Mouse (Mus musculus) ovary, postnatal 36 days (tissue): Measurements from ENCODE around the gene Phactr4.
A peak's percentile ranks its signal among the peaks of the same experiment; 100 is the strongest.

Source experiments
- DNase-seq: peaks from one replicate; pipeline ENCODE4 v3.0.0; 2022; ENCODE audit warnings: low spot score, mixed read lengths

Phactr4 gene

GRCm38 (mm10) chr4:132369953-132370750 lies 52.1 kb downstream of the Phactr4 start:
- no peak for DNase-seq

GRCm38 (mm10) chr4:132367480-132368201 lies 54.6 kb downstream of the Phactr4 start:
- DNase-seq: no peak

GRCm38 (mm10) chr4:132365450-132366060 lies 56.7 kb downstream of the Phactr4 start:
- no peak for DNase-seq

GRCm38 (mm10) chr4:132363487-132363886 lies 58.8 kb downstream of the Phactr4 start:
- DNase-seq: no peak

GRCm38 (mm10) chr4:132359510-132359909 lies 62.8 kb downstream of the Phactr4 start:
- DNase-seq: no peak

- peak; percentile 53 for DNase-seq
These were observed 66.1 kb downstream of the Phactr4 start for GRCm38 (mm10) chr4:132356170-132356569.

- no peak for DNase-seq
These were observed 66.9 kb downstream of the Phactr4 start for GRCm38 (mm10) chr4:132355403-132355802.

- peak; percentile 22 for DNase-seq
These were observed 67.7 kb downstream of the Phactr4 start for GRCm38 (mm10) chr4:132354571-132354970.

GRCm38 (mm10) chr4:132353481-132353885 lies 68.8 kb downstream of the Phactr4 start, which contains the start of gene Rcc1:
TSS of gene Rcc1 (minus strand) at chr4:132353605.
- DNase-seq: peak; percentile 90

GRCm38 (mm10) chr4:132352739-132353138 lies 69.5 kb downstream of the Phactr4 start:
- peak; percentile 23 for DNase-seq

GRCm38 (mm10) chr4:132351401-132351800 lies 70.9 kb downstream of the Phactr4 start:
- no peak for DNase-seq

- DNase-seq: no peak
These were observed 71.4 kb downstream of the Phactr4 start for GRCm38 (mm10) chr4:132350854-132351253.

- DNase-seq: no peak
These were observed 72.1 kb downstream of the Phactr4 start for GRCm38 (mm10) chr4:132350123-132350740.

- no peak for DNase-seq
These were observed 72.7 kb downstream of the Phactr4 start for GRCm38 (mm10) chr4:132349495-132350122.

- no peak for DNase-seq
These were observed 75.6 kb downstream of the Phactr4 start for GRCm38 (mm10) chr4:132346661-132347060.

GRCm38 (mm10) chr4:132346261-132346660 lies 76.0 kb downstream of the Phactr4 start:
- no peak for DNase-seq

GRCm38 (mm10) chr4:132345843-132346212 lies 76.5 kb downstream of the Phactr4 start:
- no peak for DNase-seq

GRCm38 (mm10) chr4:132345135-132345842 lies 77.0 kb downstream of the Phactr4 start:
- peak; percentile 96 for DNase-seq

GRCm38 (mm10) chr4:132344403-132345134 lies 77.7 kb downstream of the Phactr4 start:
- DNase-seq: no peak

GRCm38 (mm10) chr4:132341451-132341850 lies 80.8 kb downstream of the Phactr4 start:
- no peak for DNase-seq
